Comparison of ENCODE assay signal across 7 mouse cellular contexts in the genomic region with DNA sequence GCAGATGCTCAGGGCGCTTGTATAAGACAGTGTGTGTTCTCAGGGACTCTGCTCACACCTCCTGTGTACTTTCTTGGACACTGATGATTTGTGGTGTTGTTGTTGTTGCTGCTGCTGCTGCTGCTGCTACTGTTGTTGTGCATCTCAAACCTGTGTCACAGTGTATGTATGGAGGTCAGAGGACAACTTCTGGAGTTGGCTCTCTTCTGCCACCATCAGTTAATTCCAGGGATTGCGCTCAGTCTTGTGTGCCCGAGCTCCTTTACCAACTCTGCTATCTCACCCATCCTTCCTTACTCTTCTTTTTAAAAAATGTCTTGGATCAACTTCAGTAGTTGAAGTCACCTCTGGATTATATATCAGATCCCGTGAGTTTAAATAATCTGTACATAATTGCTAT. TPM values are rescaled to one million over a fixed set of nuclear protein-coding genes. Genes with fewer than 3 reads are reported as not detected.
A peak's percentile ranks its signal among the peaks of the same experiment; 100 is the strongest.
DNase-seq lines count a peak whose midpoint lies in the region; ATAC-seq lines count a peak whose summit lies in the region.

No protein-coding gene starts in this region.

- WGBS in liver, embryonic 12.5 days (ENCODE audit: insufficient replicate concordance): 61% methylated on average over 4 of the region's 4 CpGs

- intact Hi-C loops in left cerebral cortex, postnatal 4 days (cut with DNase I): loop anchor here (5.0 kb wide), 1 partner anchor 117 kb away; no protein-coding TSS in a partner anchor

- no peaks in the 10 kb centered on the region for H3K9me3 ChIP-seq in liver, embryonic 12.5 days (replicated peaks)

- DNase-seq in liver (peak; percentile 60), MN1 (ENCODE audit: low spot score) (peak; percentile 64)
- peak; percentile 32 for DNase-seq in c-Kit-negative CD71-positive TER-119-positive erythroid progenitor cells, embryonic 14.5 days (ENCODE audit: low read depth, low spot score)
- DNase-seq in fibroblast of lung, adult 2 months (ENCODE audit: low read depth): peak; percentile 13
- DNase-seq in left cerebral cortex, postnatal 4 days: peak; percentile 50
- DNase-seq in retina, postnatal 7 days (ENCODE audit: low read depth, low spot score): peak; percentile 30

- ATAC-seq in liver, embryonic 12.5 days: no peak

- no peak overlapping the region for H3K27ac ChIP-seq in liver, embryonic 12.5 days

- no peak overlapping the region for H3K4me3 ChIP-seq in liver, embryonic 12.5 days

- H3K9ac ChIP-seq in liver, embryonic 12.5 days: no peak overlapping the region

- H3K36me3 ChIP-seq in liver, embryonic 12.5 days: peaks cover 39% of the 10 kb centered on the region

- peaks cover 19% of the 10 kb centered on the region for H3K4me1 ChIP-seq in liver, embryonic 12.5 days

- H3K27me3 ChIP-seq in liver, embryonic 12.5 days (replicated peaks): no peaks in the 10 kb centered on the region

- no peak overlapping the region for H3K4me2 ChIP-seq in liver, embryonic 12.5 days

RNA-seq across cellular contexts. Expression of gene Sccpdh, which starts 43.7 kb away (rescaled TPM):
- 14.5 and 14.8 TPM in 2 replicates for polyA plus RNA-seq in liver, embryonic 12.5 days (2016; fragmentation: Nextera tagmentation; extraction: Ambion mirVana)
- 10 to 100 TPM; 88.3 to 88.5 TPM for total RNA-seq in left cerebral cortex, postnatal 4 days (2021)

Comparison
In these comparisons a context has a peak if more than half of its experiments do, and no peak if none do; other contexts are left out.
1. DNase-seq: peak in every context shown above with its lines; median percentile 64 in MN1; 60 in liver; 50 in left cerebral cortex, postnatal 4 days; 32 in c-Kit-negative CD71-positive TER-119-positive erythroid progenitor cells, embryonic 14.5 days; 30 in retina, postnatal 7 days; 13 in fibroblast of lung, adult 2 months.